Mouse (Mus musculus) activated CD4-positive, CD25-positive, alpha-beta regulatory T cell, adult 4 months (primary cell): ENCODE results near the gene Olfr598. TPM values are rescaled to one million over a fixed set of nuclear protein-coding genes. Genes with fewer than 3 reads are reported as not detected.
"Not testable (repeated sequence)": the region's sequence is repeated elsewhere in the genome, so short reads cannot be mapped to it uniquely, and the experiment has no call there.

Experiments
- ATAC-seq: one replicate; pipeline ENCODE4 v1.8.0; 2017
- polyA plus RNA-seq, 2 experiments: library from polyadenylated mRNA; unstranded; fragments of 100-300 nt; shearing (Covaris generic); gene quantifications; one replicate each; pipeline ENCODE4 v1.2.1; 2017

The Olfr598 gene
- not detected for polyA plus RNA-seq

DNA sequence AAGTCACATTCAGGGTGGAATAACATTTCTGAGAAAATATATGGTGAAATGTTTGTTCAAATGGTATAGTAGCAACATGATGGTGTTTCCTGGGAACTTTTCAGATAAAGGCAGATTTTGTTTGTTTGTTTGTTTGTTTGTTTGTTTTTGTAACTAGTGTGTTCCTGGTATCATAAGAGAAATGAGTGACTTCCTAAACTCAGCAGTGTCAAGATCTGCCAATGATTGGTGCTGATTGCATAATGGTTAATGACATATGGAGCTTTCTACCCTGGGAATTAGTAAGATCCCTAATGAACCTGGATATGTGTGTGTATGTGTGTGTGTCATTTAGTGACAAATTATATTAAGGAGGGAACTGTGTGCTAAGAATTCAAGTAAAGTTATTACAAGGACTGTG is at the start of gene Olfr598:
Gene Olfr598, plus strand, starts transcription at position 301 of the 400 bp plus-strand sequence.
- no peak for ATAC-seq

DNA sequence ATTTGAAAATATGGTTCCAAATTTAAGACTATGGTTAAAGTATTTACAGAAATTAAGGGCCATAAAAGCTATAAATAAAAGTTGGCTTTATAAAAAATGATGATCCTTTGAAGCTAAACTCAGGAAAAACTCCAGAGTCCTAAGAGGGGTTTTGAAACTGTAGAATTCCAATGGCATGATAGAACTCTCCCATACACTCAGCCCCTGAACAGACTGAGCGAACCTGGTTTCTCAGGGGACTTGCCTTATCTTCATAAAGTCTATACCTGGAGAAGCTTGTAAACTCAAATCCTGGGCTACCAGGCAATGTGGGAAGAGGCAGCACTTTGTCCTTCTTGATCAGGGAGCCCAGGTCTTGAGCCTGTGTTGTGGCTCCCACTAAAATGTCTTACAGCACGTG is 18.0 kb upstream of the Olfr598 start, which contains the start of gene Olfr596:
Gene Olfr596, plus strand, starts transcription at position 301 of the 400 bp plus-strand sequence.
- not testable (repeated sequence) for ATAC-seq

DNA sequence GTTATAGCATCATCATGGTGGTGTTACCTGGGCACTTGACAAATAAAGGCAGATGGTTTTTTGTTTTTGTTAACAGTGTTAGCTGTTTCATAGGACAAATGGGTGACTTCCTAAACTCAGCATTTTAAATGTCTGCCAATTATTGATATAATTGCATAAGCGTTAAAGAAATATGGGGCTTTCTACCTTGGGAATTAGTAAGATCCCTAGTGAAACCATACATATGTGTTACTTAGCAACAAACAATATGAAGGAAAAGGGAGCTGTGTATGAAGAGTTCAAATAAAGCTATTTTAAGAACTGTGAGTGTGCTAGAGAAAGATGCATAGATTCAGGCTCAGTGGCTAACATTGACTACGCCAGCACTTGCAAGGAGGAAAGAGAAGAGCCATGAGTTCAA is 7.4 kb upstream of the Olfr598 start, which contains the start of gene Olfr597:
Gene Olfr597, plus strand, starts transcription at position 301 of the 400 bp plus-strand sequence.
- ATAC-seq: not testable (repeated sequence)

DNA sequence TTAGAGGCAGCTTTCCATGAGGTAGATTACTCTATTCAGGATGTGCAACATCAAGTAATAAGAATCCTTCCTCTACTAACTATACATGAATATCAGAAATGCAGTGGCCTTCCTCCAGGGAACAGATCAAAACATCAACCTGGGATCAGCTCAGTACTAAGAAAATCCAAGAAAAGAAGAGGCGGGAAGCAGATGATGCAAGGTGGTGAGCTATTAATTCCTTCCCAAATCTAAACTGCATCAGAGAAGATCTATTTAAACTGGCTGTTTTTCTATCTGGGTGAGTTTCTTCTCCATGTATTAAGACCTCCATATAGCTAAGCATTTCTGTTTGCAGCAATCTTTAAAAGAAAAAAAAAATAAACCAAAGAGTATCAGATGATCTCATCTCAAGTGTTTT is 12.2 kb downstream of the Olfr598 start, which contains the start of gene Olfr599:
Gene Olfr599, plus strand, starts transcription at position 301 of the 400 bp plus-strand sequence.
- ATAC-seq: no peak

DNA sequence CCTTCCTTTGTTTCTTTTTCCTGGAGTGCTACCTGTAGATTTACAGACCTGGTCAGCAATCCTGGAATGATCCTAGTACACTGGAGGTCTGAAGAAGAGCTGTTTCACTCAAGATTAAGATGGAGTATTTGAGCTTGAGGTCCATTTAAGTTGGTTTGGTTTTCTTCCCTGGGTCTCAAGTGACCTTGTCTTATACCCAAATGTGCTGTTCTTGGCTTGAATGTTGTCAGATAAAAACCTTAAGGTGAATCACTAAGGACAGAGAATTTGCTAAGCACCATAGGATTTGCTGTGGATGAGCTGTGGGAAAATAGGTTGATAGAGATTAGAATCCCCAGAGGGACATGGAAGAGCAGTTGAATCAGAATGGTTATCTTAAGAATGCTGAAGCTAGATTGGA is 26.2 kb downstream of the Olfr598 start, which contains the start of gene Olfr600:
Gene Olfr600, minus strand, starts transcription at position 101 of the 400 bp plus-strand sequence.
- ATAC-seq: no peak

DNA sequence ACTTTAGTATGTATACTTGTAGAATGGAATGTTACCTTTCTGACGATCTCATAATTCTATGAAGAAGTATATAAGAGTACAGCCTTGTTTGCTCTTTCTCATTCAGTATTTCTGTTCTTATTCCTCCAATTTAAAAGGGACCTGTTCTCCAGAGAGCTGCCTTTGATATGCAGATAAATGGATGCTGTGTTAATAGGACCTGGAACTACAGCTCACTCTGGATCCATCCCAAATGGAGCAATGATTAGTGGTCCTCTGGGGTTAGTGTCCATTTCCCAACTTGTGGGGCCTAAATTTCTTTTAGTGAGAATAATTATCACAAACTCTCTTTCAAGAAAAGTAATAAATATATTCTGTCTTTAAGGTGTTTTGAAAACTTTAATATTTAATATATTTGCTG is 39.2 kb downstream of the Olfr598 start, which contains the start of gene Olfr601:
Gene Olfr601, minus strand, starts transcription at position 101 of the 400 bp plus-strand sequence.
- no peak for ATAC-seq

Other genes with a start within 250 kb of the Olfr598 start
- gene Olfr584, start 241.7 kb upstream of the Olfr598 start, polyA plus RNA-seq: not detected
- gene Olfr585, start 225.8 kb upstream of the Olfr598 start, polyA plus RNA-seq: not detected
- not detected for gene Olfr586, start 197.9 kb upstream of the Olfr598 start, polyA plus RNA-seq
- under 1 TPM in 1 of 2 experiments, not detected in 1; 0.07 TPM for gene Olfr588-ps1, start 182.7 kb upstream of the Olfr598 start, polyA plus RNA-seq
- not detected for gene Olfr589, start 167.2 kb upstream of the Olfr598 start, polyA plus RNA-seq
- under 1 TPM in 1 of 2 experiments, not detected in 1; 0.09 TPM for gene Olfr591, start 145.2 kb upstream of the Olfr598 start, polyA plus RNA-seq
- gene Olfr592, start 138.8 kb upstream of the Olfr598 start, polyA plus RNA-seq: not detected
- not detected for gene Olfr593, start 111.7 kb upstream of the Olfr598 start, polyA plus RNA-seq
- gene Olfr594, start 106.6 kb upstream of the Olfr598 start, polyA plus RNA-seq: not detected
- not detected for gene Usp17ld, start 71.1 kb upstream of the Olfr598 start, polyA plus RNA-seq
- gene Olfr596, start 17.9 kb upstream of the Olfr598 start, polyA plus RNA-seq: not detected
- gene Olfr597, start 7.3 kb upstream of the Olfr598 start, polyA plus RNA-seq: under 1 TPM in 1 of 2 experiments, not detected in 1; 0.12 TPM
- gene Olfr599, start 12.3 kb downstream of the Olfr598 start, polyA plus RNA-seq: not detected
- gene Olfr600, start 26.1 kb downstream of the Olfr598 start, polyA plus RNA-seq: not detected
- gene Olfr601, start 39.1 kb downstream of the Olfr598 start, polyA plus RNA-seq: not detected
- not detected for gene Olfr603, start 62.6 kb downstream of the Olfr598 start, polyA plus RNA-seq
- gene Usp17lc, start 91.5 kb downstream of the Olfr598 start, polyA plus RNA-seq: not detected
- gene Olfr605, start 121.9 kb downstream of the Olfr598 start, polyA plus RNA-seq: not detected
- gene Olfr606, start 125.5 kb downstream of the Olfr598 start, polyA plus RNA-seq: not detected
- under 1 TPM in 1 of 2 experiments, not detected in 1; 0.08 TPM for gene Olfr607, start 140.6 kb downstream of the Olfr598 start, polyA plus RNA-seq
- not detected for gene Olfr608, start 146.3 kb downstream of the Olfr598 start, polyA plus RNA-seq
- not detected for gene Olfr609, start 174.5 kb downstream of the Olfr598 start, polyA plus RNA-seq
- gene Olfr610, start 188.6 kb downstream of the Olfr598 start, polyA plus RNA-seq: not detected
- gene Olfr611, start 197.3 kb downstream of the Olfr598 start, polyA plus RNA-seq: not detected
- not detected for gene Olfr612, start 219.1 kb downstream of the Olfr598 start, polyA plus RNA-seq
- gene Olfr613, start 224.5 kb downstream of the Olfr598 start, polyA plus RNA-seq: not detected
- gene Olfr615, start 232.5 kb downstream of the Olfr598 start, polyA plus RNA-seq: not detected
- gene Olfr616, start 245.6 kb downstream of the Olfr598 start, polyA plus RNA-seq: not detected
- not detected for gene Olfr617, start 249.5 kb downstream of the Olfr598 start, polyA plus RNA-seq